Mouse (Mus musculus): ENCODE data around the gene Tnni1.

Gene Tnni1

GRCm38 (mm10) chr1:135844481-135844880 lies 65.2 kb downstream of the Tnni1 start:
- DNase-seq (ENCODE audit: low spot score): no peak

DNA sequence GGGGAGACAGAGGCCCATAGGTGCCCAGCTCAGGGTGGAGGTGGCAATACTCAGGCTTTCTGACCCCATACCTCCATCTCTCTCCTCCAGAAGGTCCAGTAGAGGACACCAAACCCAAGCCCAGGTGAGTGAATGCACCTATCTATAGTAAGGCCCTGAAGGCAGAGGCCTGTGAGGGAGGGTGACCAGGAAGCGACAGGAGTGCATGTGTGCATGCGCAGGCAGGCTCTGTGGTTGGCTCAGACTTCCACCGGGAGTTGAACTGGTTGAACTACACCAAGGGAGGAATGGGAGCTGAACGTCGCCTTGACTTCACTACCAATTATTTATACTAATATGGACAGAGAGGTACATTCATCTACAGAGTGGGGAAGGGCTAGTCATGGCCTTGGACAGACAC lies 67.4 kb downstream of the Tnni1 start:
- no peak for DNase-seq (ENCODE audit: low spot score)

DNA sequence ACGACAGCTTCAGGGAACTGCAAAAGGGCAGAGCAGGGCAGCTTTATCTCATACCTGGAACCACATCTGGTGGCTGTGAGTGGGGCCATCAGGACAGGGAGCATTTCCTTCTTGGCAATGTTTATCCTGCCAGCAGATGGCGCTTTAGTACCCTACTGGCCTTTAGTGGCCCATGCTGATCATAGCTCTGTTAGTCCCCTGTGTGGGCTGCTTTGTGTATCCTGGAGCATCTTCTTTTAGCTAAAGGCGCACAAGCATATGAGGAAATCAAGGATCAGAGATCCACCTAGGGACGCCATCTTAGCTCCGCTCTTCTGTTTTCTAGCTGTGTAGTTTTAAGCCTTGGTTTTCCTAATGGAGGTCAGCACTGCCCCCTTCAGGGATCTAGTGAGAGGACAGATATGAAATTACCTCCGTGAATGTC lies 67.9 kb downstream of the Tnni1 start:
- no peak for DNase-seq (ENCODE audit: low spot score)

GRCm38 (mm10) chr1:135847611-135848351 lies 68.5 kb downstream of the Tnni1 start:
- DNase-seq (ENCODE audit: low spot score): no peak

- DNase-seq (ENCODE audit: low spot score): no peak
Measured at GRCm38 (mm10) chr1:135850722-135851512, 71.7 kb downstream of the Tnni1 start.

- DNase-seq (ENCODE audit: low spot score): no peak
Measured at GRCm38 (mm10) chr1:135852044-135852756, 73.0 kb downstream of the Tnni1 start.

GRCm38 (mm10) chr1:135853200-135853599 lies 74.0 kb downstream of the Tnni1 start:
- DNase-seq (ENCODE audit: low spot score): no peak

GRCm38 (mm10) chr1:135854591-135855343 lies 75.5 kb downstream of the Tnni1 start:
- no peak for DNase-seq (ENCODE audit: low spot score)

GRCm38 (mm10) chr1:135855344-135855687 lies 76.1 kb downstream of the Tnni1 start:
- DNase-seq (ENCODE audit: low spot score): no peak

DNA sequence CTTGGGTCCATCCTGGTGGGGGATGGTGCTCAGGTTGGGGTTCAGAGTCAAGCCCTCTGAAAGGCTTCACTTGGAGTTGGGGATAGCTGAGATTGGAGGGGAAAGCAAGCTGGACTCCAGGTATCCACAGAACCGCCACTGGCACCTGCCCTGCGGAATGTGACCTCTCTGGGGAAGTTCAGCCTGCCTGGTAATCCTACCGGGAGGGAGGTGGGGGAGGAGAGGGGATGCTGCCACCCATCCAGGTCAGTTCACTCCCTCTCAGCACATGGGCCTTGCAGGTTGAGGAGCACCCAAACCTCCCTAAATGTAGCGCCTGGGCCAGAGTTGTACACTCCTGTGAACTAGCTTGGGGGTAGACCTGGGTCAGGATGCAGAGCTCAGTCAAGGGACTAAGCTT lies 76.8 kb downstream of the Tnni1 start:
- no peak for DNase-seq (ENCODE audit: low spot score)

DNA sequence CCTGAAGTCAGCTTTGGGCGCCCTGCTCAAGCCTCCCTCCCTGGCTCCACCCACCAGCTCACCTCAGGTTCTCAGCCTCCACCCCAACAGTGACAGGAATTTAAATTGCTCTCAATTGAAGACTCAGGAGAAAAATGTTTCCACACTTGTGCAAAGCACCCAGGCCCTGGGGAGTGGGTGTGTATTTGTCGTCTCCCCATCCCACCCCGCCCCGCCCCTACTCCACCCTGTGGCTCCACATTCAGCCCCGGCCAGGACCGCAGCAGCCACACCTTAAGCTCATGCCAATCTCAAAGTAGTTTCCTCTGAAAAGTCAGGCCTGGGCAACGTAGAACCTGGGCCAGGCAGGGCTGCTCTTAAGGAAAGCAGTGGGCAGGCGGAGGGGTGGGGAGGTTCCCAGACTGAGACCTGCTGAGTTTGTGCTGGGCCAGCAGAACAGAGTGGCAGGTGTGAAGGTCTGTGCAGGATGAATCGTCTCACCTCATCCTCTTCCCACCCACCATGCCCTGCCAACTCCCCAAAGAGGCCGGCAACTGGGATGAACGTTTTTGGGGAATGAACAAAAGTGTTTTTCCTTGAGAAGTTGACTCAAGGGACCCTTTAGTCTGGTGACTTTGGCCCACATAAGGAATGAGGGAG lies 78.0 kb downstream of the Tnni1 start:
- DNase-seq (ENCODE audit: low spot score): no peak

DNA sequence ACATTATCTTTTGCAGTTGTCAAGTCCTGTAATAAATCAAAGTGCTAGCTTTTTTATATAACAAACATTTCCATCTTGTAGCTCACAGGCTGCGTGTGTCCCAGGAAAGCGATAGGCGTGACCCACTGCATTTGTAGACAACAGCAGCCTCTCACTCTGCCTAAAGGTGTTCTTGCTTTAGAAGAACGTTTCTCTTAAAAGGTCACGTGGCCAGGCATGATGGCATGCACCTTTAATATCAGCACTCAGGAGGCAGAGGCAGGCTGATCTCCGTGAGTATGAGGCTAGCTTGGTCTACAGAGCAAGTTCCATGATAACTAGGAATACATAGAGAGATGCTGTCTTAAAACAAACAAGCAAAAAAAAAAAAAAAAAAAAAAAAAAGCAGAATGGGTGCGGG lies 79.3 kb downstream of the Tnni1 start:
- DNase-seq (ENCODE audit: low spot score): no peak

Measured in ovary, postnatal 10 days (tissue).